Mouse (Mus musculus): ENCODE results near the gene Hs3st3a1. TPM values are rescaled to one million over a fixed set of nuclear protein-coding genes. Genes with fewer than 3 reads are reported as not detected.

Hs3st3a1 gene
- polyA plus RNA-seq, 1 experiment: 0.83 TPM

- Histone ChIP-seq H3K36me3 (ENCODE audit: control insufficient read depth, insufficient read depth) (no peaks in the 10 kb centered on the region), H3K79me3 (ENCODE audit: low read depth) (no peaks in the 10 kb centered on the region), H3ac (ENCODE audit: control insufficient read depth, insufficient read length, low read depth) (no peak overlapping the region), H3K79me2 (ENCODE audit: control insufficient read depth, insufficient read depth) (no peaks in the 10 kb centered on the region), H3K27me3 (ENCODE audit: control insufficient read depth, insufficient read depth, insufficient read length) (no peaks in the 10 kb centered on the region), H3K4me3 (ENCODE audit: insufficient read depth, poor library complexity, severe bottlenecking) (no peak overlapping the region)
- TF ChIP-seq CTCF (IDR thresholded peaks at IDR 0.05; ENCODE audit: control insufficient read depth, insufficient read depth, insufficient read length): no peak
- no peak for TF ChIP-seq FOSL1 (IDR thresholded peaks at IDR 0.05; ENCODE audit: insufficient read depth, low read length, poor library complexity, severe bottlenecking)
- no peak for TF ChIP-seq MYOG (IDR thresholded peaks at IDR 0.05; ENCODE audit: control insufficient read depth, extremely low read depth, insufficient read length)
- no peak for TF ChIP-seq MAX (IDR thresholded peaks at IDR 0.05)
- TF ChIP-seq MYOD1 (IDR thresholded peaks at IDR 0.05; ENCODE audit: control insufficient read depth, insufficient read length, low read depth): no peak
- no peak for TF ChIP-seq CEBPB (IDR thresholded peaks at IDR 0.05; ENCODE audit: low read depth)
- no peak for TF ChIP-seq USF1 (IDR thresholded peaks at IDR 0.05; ENCODE audit: low read depth)
Observed at GRCm38 (mm10) chr11:64505924-64506323, 70.8 kb downstream of the Hs3st3a1 start.

GRCm38 (mm10) chr11:64507024-64507423, 71.9 kb downstream of the Hs3st3a1 start:
- no peak for TF ChIP-seq MYOD1 (IDR thresholded peaks at IDR 0.05; ENCODE audit: control insufficient read depth, insufficient read length, low read depth)
- no peak for TF ChIP-seq MYOG (IDR thresholded peaks at IDR 0.05; ENCODE audit: control insufficient read depth, extremely low read depth, insufficient read length)
- TF ChIP-seq MAX (IDR thresholded peaks at IDR 0.05): no peak
- no peak for TF ChIP-seq USF1 (IDR thresholded peaks at IDR 0.05; ENCODE audit: low read depth)
- TF ChIP-seq CEBPB (IDR thresholded peaks at IDR 0.05; ENCODE audit: low read depth): peak; percentile 79
- TF ChIP-seq FOSL1 (IDR thresholded peaks at IDR 0.05; ENCODE audit: insufficient read depth, low read length, poor library complexity, severe bottlenecking): no peak
- TF ChIP-seq CTCF (IDR thresholded peaks at IDR 0.05; ENCODE audit: control insufficient read depth, insufficient read depth, insufficient read length): no peak
- no peaks in the 10 kb centered on the region for H3K27me3 ChIP-seq (ENCODE audit: control insufficient read depth, insufficient read depth, insufficient read length)
- no peaks in the 10 kb centered on the region for H3K79me3 ChIP-seq (ENCODE audit: low read depth)
- H3K36me3 ChIP-seq (ENCODE audit: control insufficient read depth, insufficient read depth): no peaks in the 10 kb centered on the region
- H3ac ChIP-seq (ENCODE audit: control insufficient read depth, insufficient read length, low read depth): no peak overlapping the region
- no peak overlapping the region for H3K4me3 ChIP-seq (ENCODE audit: insufficient read depth, poor library complexity, severe bottlenecking)
- no peaks in the 10 kb centered on the region for H3K79me2 ChIP-seq (ENCODE audit: control insufficient read depth, insufficient read depth)

- TF ChIP-seq MYOG (IDR thresholded peaks at IDR 0.05; ENCODE audit: control insufficient read depth, extremely low read depth, insufficient read length) (no peak), CEBPB (IDR thresholded peaks at IDR 0.05; ENCODE audit: low read depth) (no peak), CTCF (IDR thresholded peaks at IDR 0.05; ENCODE audit: control insufficient read depth, insufficient read depth, insufficient read length) (no peak), MAX (IDR thresholded peaks at IDR 0.05) (no peak), FOSL1 (IDR thresholded peaks at IDR 0.05; ENCODE audit: insufficient read depth, low read length, poor library complexity, severe bottlenecking) (no peak), USF1 (IDR thresholded peaks at IDR 0.05; ENCODE audit: low read depth) (no peak), MYOD1 (IDR thresholded peaks at IDR 0.05; ENCODE audit: control insufficient read depth, insufficient read length, low read depth) (no peak)
- no peaks in the 10 kb centered on the region for H3K79me2 ChIP-seq (ENCODE audit: control insufficient read depth, insufficient read depth)
- H3K27me3 ChIP-seq (ENCODE audit: control insufficient read depth, insufficient read depth, insufficient read length): no peaks in the 10 kb centered on the region
Observed at GRCm38 (mm10) chr11:64509106-64509505, 74.0 kb downstream of the Hs3st3a1 start.

GRCm38 (mm10) chr11:64512301-64512700, 77.2 kb downstream of the Hs3st3a1 start:
- no peak overlapping the region for H3K4me3 ChIP-seq (ENCODE audit: insufficient read depth, poor library complexity, severe bottlenecking)
- no peaks in the 10 kb centered on the region for H3K79me2 ChIP-seq (ENCODE audit: control insufficient read depth, insufficient read depth)
- TF ChIP-seq CEBPB (IDR thresholded peaks at IDR 0.05; ENCODE audit: low read depth) (no peak), USF1 (IDR thresholded peaks at IDR 0.05; ENCODE audit: low read depth) (no peak), CTCF (IDR thresholded peaks at IDR 0.05; ENCODE audit: control insufficient read depth, insufficient read depth, insufficient read length) (no peak)
- H3ac ChIP-seq (ENCODE audit: control insufficient read depth, insufficient read length, low read depth): no peak overlapping the region
- no peaks in the 10 kb centered on the region for H3K79me3 ChIP-seq (ENCODE audit: low read depth)
- no peaks in the 10 kb centered on the region for H3K36me3 ChIP-seq (ENCODE audit: control insufficient read depth, insufficient read depth)
- no peaks in the 10 kb centered on the region for H3K27me3 ChIP-seq (ENCODE audit: control insufficient read depth, insufficient read depth, insufficient read length)

More at GRCm38 (mm10) chr11:64509106-64509505, 74.0 kb downstream of the Hs3st3a1 start:
- Histone ChIP-seq H3ac (ENCODE audit: control insufficient read depth, insufficient read length, low read depth) (no peak overlapping the region), H3K36me3 (ENCODE audit: control insufficient read depth, insufficient read depth) (no peaks in the 10 kb centered on the region), H3K4me3 (ENCODE audit: insufficient read depth, poor library complexity, severe bottlenecking) (no peak overlapping the region), H3K79me3 (ENCODE audit: low read depth) (no peaks in the 10 kb centered on the region)

GRCm38 (mm10) chr11:64513419-64513818, 78.3 kb downstream of the Hs3st3a1 start:
- H3K36me3 ChIP-seq (ENCODE audit: control insufficient read depth, insufficient read depth): no peaks in the 10 kb centered on the region
- no peaks in the 10 kb centered on the region for H3K79me3 ChIP-seq (ENCODE audit: low read depth)
- no peak overlapping the region for H3ac ChIP-seq (ENCODE audit: control insufficient read depth, insufficient read length, low read depth)
- no peaks in the 10 kb centered on the region for H3K79me2 ChIP-seq (ENCODE audit: control insufficient read depth, insufficient read depth)
- H3K27me3 ChIP-seq (ENCODE audit: control insufficient read depth, insufficient read depth, insufficient read length): no peaks in the 10 kb centered on the region
- TF ChIP-seq CTCF (IDR thresholded peaks at IDR 0.05; ENCODE audit: control insufficient read depth, insufficient read depth, insufficient read length): no peak
- no peak overlapping the region for H3K4me3 ChIP-seq (ENCODE audit: insufficient read depth, poor library complexity, severe bottlenecking)

- TF ChIP-seq FOSL1 (IDR thresholded peaks at IDR 0.05; ENCODE audit: insufficient read depth, low read length, poor library complexity, severe bottlenecking) (no peak), CEBPB (IDR thresholded peaks at IDR 0.05; ENCODE audit: low read depth) (peak; percentile 92), MYOD1 (IDR thresholded peaks at IDR 0.05; ENCODE audit: control insufficient read depth, insufficient read length, low read depth) (no peak), USF1 (IDR thresholded peaks at IDR 0.05; ENCODE audit: low read depth) (no peak), CTCF (IDR thresholded peaks at IDR 0.05; ENCODE audit: control insufficient read depth, insufficient read depth, insufficient read length) (no peak), MYOG (IDR thresholded peaks at IDR 0.05; ENCODE audit: control insufficient read depth, extremely low read depth, insufficient read length) (no peak)
- no peaks in the 10 kb centered on the region for H3K36me3 ChIP-seq (ENCODE audit: control insufficient read depth, insufficient read depth)
- H3ac ChIP-seq (ENCODE audit: control insufficient read depth, insufficient read length, low read depth): no peak overlapping the region
- H3K4me3 ChIP-seq (ENCODE audit: insufficient read depth, poor library complexity, severe bottlenecking): no peak overlapping the region
- H3K27me3 ChIP-seq (ENCODE audit: control insufficient read depth, insufficient read depth, insufficient read length): no peaks in the 10 kb centered on the region
- no peaks in the 10 kb centered on the region for H3K79me2 ChIP-seq (ENCODE audit: control insufficient read depth, insufficient read depth)
- H3K79me3 ChIP-seq (ENCODE audit: low read depth): no peaks in the 10 kb centered on the region
Observed at GRCm38 (mm10) chr11:64516712-64517589, 81.8 kb downstream of the Hs3st3a1 start.
